Mouse (Mus musculus) ES-Bruce4 (cell line): ENCODE data around the gene Prokr2. TPM values are rescaled to one million over a fixed set of nuclear protein-coding genes. Genes with fewer than 3 reads are reported as not detected.

Experiments
- H3K27ac ChIP-seq: 2 replicates; pipeline ENCODE4 v1.5.1; 2012; ENCODE audit warnings: low read length, inconsistent platforms; ENCODE audit not compliant: insufficient read depth
- H3K27me3 ChIP-seq: 2 replicates; pipeline ENCODE4 v1.6.1; 2012; ENCODE audit warnings: mild to moderate bottlenecking, low read length, inconsistent platforms; ENCODE audit not compliant: control insufficient read depth, poor library complexity, insufficient read depth, severe bottlenecking
- H3K36me3 ChIP-seq: 2 replicates; pipeline ENCODE4 v1.6.1; 2012; ENCODE audit warnings: inconsistent platforms, mild to moderate bottlenecking, low read length, moderate library complexity; ENCODE audit not compliant: control insufficient read depth, poor library complexity, insufficient read depth, severe bottlenecking
- H3K4me1 ChIP-seq: one replicate; pipeline ENCODE4 v1.8.1; 2011; ENCODE audit warnings: low read length; ENCODE audit not compliant: control insufficient read depth, insufficient read depth
- H3K4me3 ChIP-seq: 2 replicates; pipeline ENCODE4 v1.5.1; 2011; ENCODE audit warnings: low read depth, mild to moderate bottlenecking, low read length
- H3K9ac ChIP-seq: 2 replicates; pipeline ENCODE4 v1.6.1; 2012; ENCODE audit warnings: low read depth, mild to moderate bottlenecking, inconsistent platforms; ENCODE audit not compliant: poor library complexity, severe bottlenecking
- H3K9me3 ChIP-seq: replicated peaks from 2 replicates; pipeline ENCODE4 v1.6.1; 2012; ENCODE audit warnings: mild to moderate bottlenecking, low read length, inconsistent platforms; ENCODE audit not compliant: control insufficient read depth, poor library complexity, insufficient read depth, severe bottlenecking
- CTCF ChIP-seq: IDR thresholded peaks from one replicate; pipeline ENCODE4 v1.8.1; 2011; ENCODE audit warnings: low read depth, low read length
- EP300 ChIP-seq: IDR thresholded peaks from 2 replicates; pipeline ENCODE4 v1.6.1; 2011; ENCODE audit warnings: low read depth, low read length; ENCODE audit not compliant: insufficient read depth
- POLR2A ChIP-seq: IDR thresholded peaks from one replicate; pipeline ENCODE4 v1.8.1; 2011; ENCODE audit warnings: low read length; ENCODE audit not compliant: insufficient read depth
- polyA plus RNA-seq: library from polyadenylated mRNA; stranded (reverse); fragments of >200 nt; gene quantifications from 2 replicates; pipeline ENCODE4 v1.2.4, GENCODE M21; 2011; ENCODE audit warnings: low read depth; ENCODE audit not compliant: missing spikeins, insufficient read depth, insufficient read length

The Prokr2 gene
- polyA plus RNA-seq, 1 experiment: 0.51 TPM

GRCm38 (mm10) chr2:132312616-132313015 lies 72.6 kb downstream of the Prokr2 start:
- Histone ChIP-seq H3K27me3 (no peaks in the 10 kb centered on the region), H3K9ac (no peak overlapping the region), H3K4me3 (no peak overlapping the region), H3K36me3 (peaks cover 3% of the 10 kb centered on the region; the same call in 1 of the 2 replicates), H3K9me3 (no peaks in the 10 kb centered on the region), H3K27ac (no peak overlapping the region), H3K4me1 (no peaks in the 10 kb centered on the region)
- TF ChIP-seq CTCF (no peak), EP300 (no peak), POLR2A (no peak)

GRCm38 (mm10) chr2:132309398-132309930 lies 75.8 kb downstream of the Prokr2 start:
- TF ChIP-seq EP300 (no peak), CTCF (no peak), POLR2A (no peak)
- H3K36me3 ChIP-seq: peaks cover 16% of the 10 kb centered on the region

DNA sequence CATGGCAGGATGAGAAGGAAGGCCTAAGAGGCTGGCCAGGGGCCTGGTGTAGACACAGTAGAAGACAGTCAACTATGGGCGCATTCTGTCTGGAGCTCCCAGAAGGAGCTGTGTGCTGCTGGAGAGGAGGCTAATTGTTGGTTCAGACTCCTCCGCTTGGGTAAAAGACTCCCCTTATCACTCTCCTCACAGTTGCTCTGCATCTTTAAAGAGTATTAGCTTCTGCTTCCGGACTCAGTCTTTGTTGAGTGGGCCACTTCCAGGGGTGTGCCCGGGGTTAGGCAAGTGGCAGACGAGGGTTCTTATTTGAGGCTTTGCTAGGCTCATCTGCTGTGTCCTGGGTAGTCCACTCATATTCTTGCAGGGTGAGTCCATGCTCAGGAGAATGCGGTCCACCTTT lies 76.4 kb downstream of the Prokr2 start:
- H3K36me3 ChIP-seq: peaks cover 21% of the 10 kb centered on the region
- H3K4me3 ChIP-seq: no peak overlapping the region
- H3K27ac ChIP-seq: no peak overlapping the region
- H3K9me3 ChIP-seq: no peaks in the 10 kb centered on the region
- no peak overlapping the region for H3K9ac ChIP-seq
- H3K4me1 ChIP-seq: no peaks in the 10 kb centered on the region
- TF ChIP-seq EP300: no peak
- TF ChIP-seq POLR2A: no peak
- no peak for TF ChIP-seq CTCF
- H3K27me3 ChIP-seq: no peaks in the 10 kb centered on the region

More at GRCm38 (mm10) chr2:132309398-132309930, 75.8 kb downstream of the Prokr2 start:
- Histone ChIP-seq H3K9me3 (no peaks in the 10 kb centered on the region), H3K4me1 (no peaks in the 10 kb centered on the region), H3K27ac (no peak overlapping the region), H3K4me3 (no peak overlapping the region), H3K9ac (no peak overlapping the region), H3K27me3 (no peaks in the 10 kb centered on the region)

- Histone ChIP-seq H3K36me3 (peaks cover 22% of the 10 kb centered on the region), H3K9ac (no peak overlapping the region), H3K4me1 (no peaks in the 10 kb centered on the region), H3K4me3 (no peak overlapping the region), H3K27me3 (no peaks in the 10 kb centered on the region), H3K9me3 (no peaks in the 10 kb centered on the region), H3K27ac (no peak overlapping the region)
- TF ChIP-seq POLR2A: no peak
- no peak for TF ChIP-seq EP300
- no peak for TF ChIP-seq CTCF
These were observed 77.9 kb downstream of the Prokr2 start for GRCm38 (mm10) chr2:132307213-132307843.

DNA sequence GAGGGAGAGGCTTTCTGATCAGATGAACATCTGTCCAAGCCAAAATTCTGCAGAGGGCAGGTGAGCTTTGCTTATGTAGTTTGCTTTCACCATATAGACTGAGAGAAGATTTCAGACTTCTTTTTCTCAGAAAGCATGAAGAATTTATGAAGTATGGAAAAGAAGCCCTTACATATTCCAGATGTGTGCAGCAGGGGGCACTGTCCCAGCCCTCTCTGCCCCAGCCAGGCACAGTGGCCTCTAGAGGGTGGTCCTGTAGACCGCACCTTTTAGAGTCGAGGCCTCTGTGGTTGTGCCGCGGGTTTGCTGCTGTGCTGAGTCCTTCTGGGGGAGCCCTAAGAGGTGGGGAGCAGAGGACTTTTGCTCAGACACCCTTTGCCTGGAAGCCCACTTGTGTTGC lies 79.3 kb downstream of the Prokr2 start:
- TF ChIP-seq POLR2A (no peak), CTCF (peak; percentile 84), EP300 (no peak)
- H3K27me3 ChIP-seq: no peaks in the 10 kb centered on the region
- no peak overlapping the region for H3K4me3 ChIP-seq
- H3K9ac ChIP-seq: no peak overlapping the region
- peaks cover 30% of the 10 kb centered on the region for H3K36me3 ChIP-seq
- H3K9me3 ChIP-seq: no peaks in the 10 kb centered on the region
- H3K27ac ChIP-seq: no peak overlapping the region
- no peaks in the 10 kb centered on the region for H3K4me1 ChIP-seq

DNA sequence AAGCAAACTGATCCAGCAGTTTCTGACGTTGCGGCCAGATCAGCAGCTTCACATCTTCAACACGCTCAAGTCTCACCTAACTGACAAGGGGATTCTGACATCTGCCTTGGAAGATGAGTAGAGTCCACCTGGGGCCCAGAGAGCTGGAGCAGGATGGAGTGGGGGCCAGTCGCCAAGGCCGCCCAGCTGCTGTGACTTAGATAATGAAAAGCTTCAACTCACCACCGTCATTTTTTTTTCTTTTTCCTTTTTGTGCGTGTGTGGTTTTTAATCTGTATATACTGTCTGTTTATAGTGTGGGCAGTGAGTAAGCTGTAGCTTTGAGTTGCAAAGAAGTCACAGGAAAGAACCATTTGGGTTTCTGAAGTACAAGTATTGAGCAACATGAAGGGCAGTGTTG lies 80.1 kb downstream of the Prokr2 start:
- Histone ChIP-seq H3K4me3 (no peak overlapping the region), H3K27ac (no peak overlapping the region), H3K4me1 (no peaks in the 10 kb centered on the region), H3K9ac (no peak overlapping the region), H3K36me3 (peaks cover 33% of the 10 kb centered on the region), H3K9me3 (no peaks in the 10 kb centered on the region), H3K27me3 (no peaks in the 10 kb centered on the region)
- TF ChIP-seq POLR2A: no peak
- no peak for TF ChIP-seq CTCF
- no peak for TF ChIP-seq EP300
